Mouse (Mus musculus) hindbrain, embryonic 11.5 days (tissue): ENCODE results near the gene Trrap. TPM values are rescaled to one million over a fixed set of nuclear protein-coding genes. Genes with fewer than 3 reads are reported as not detected.
A peak's percentile ranks its signal among the peaks of the same experiment; 100 is the strongest.
"Not testable (repeated sequence)": the region's sequence is repeated elsewhere in the genome, so short reads cannot be mapped to it uniquely, and the experiment has no call there.

ENCODE experiments used
- ATAC-seq: fragments of 200-750 bp; cut with Nextera tagmentation; 2 replicates; pipeline ENCODE4 v1.8.0; 2017; ENCODE audit warnings: mild to moderate bottlenecking, moderate TSS enrichment, moderate library complexity; ENCODE audit not compliant: low FRiP score
- DNase-seq: peaks from one replicate; pipeline ENCODE4 v3.0.0-alpha.2; 2015; ENCODE audit warnings: low spot score
- H3K27ac ChIP-seq: fragments of 300-500 bp; sonication (generic); 2 replicates; pipeline ENCODE4 v1.5.1; 2014; ENCODE audit warnings: mild to moderate bottlenecking, low read depth, low read length
- H3K27me3 ChIP-seq: fragments of 300-500 bp; sonication (generic); 2 replicates; pipeline ENCODE4 v1.6.1; 2014; ENCODE audit warnings: mild to moderate bottlenecking, low read length, moderate library complexity, mixed read lengths; ENCODE audit not compliant: control insufficient read depth, insufficient read depth
- H3K36me3 ChIP-seq: fragments of 300-500 bp; sonication (generic); 2 replicates; pipeline ENCODE4 v1.6.1; 2014; ENCODE audit warnings: mild to moderate bottlenecking, low read length, moderate library complexity, mixed read lengths; ENCODE audit not compliant: control insufficient read depth, insufficient read depth
- H3K4me1 ChIP-seq: fragments of 300-500 bp; sonication (generic); replicated peaks from 2 replicates; pipeline ENCODE4 v1.6.1; 2014; ENCODE audit warnings: low read length, mixed read lengths; ENCODE audit not compliant: control insufficient read depth, insufficient read depth
- H3K4me2 ChIP-seq: fragments of 300-500 bp; sonication (generic); replicated peaks from 2 replicates; pipeline ENCODE4 v1.6.1; 2014; ENCODE audit warnings: mild to moderate bottlenecking, low read depth, low read length
- H3K4me3 ChIP-seq: fragments of 300-500 bp; sonication (generic); 2 replicates; pipeline ENCODE4 v1.5.1; 2014; ENCODE audit warnings: low read depth, low read length
- H3K9ac ChIP-seq: fragments of 300-500 bp; sonication (generic); 2 replicates; pipeline ENCODE4 v1.6.1; 2014; ENCODE audit warnings: low read depth, low read length
- H3K9me3 ChIP-seq: fragments of 300-500 bp; sonication (generic); 2 replicates; pipeline ENCODE4 v1.6.1; 2016; ENCODE audit warnings: low read length; ENCODE audit not compliant: control insufficient read depth
- WGBS: fragments of 180-500 bp; shearing (Covaris S2); extraction: QIAGEN DNeasy Blood & Tissue Kit; methylation state at CpG from one replicate; pipeline ENCODE4 v1.1.7; 2014; 5-methylcytosine and 5-hydroxymethylcytosine counted together
- polyA plus RNA-seq: library from polyadenylated mRNA; unstranded; fragments of >200 nt; fragmentation: Nextera tagmentation; extraction: Ambion mirVana; gene quantifications from 2 replicates; pipeline ENCODE4 v1.2.1, GENCODE M21; 2014

Trrap gene
- 84.0 and 102 TPM in 2 replicates for polyA plus RNA-seq

DNA sequence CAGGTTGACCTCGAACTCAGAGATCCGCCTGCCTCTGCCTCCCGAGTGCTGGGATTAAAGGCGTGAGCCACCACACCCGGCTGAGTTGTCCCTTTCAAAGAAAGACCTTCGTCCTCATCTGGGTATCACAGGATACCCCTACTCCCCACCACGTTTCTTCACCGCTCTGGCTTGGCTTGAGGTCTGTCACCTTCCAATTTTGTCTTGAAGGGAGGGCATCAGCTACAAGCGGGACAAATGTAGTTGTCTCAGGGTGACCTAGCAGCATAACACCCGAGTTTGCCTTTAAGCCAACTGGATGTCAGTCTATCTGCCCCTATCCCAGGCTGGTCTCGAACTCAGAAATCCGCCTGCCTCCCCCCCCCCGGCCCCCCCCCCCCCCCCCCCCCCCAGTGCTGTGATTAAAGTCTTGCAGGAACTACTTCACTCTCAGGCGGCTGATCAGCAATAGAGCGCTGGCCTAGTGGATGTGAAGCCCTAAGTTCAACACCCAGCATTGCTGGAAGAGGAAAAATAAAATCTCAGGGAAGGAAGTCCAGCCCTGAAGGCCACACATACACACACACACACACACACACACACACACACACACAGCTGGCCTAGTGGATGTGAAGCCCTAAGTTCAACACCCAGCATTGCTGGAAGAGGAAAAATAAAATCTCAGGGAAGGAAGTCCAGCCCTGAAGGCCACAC lies at the start of gene Trrap:
Gene Trrap (plus strand): TSS at position 627 of the 693 bp plus-strand sequence.
- peak within 1 kb of the TSS; percentile 87 for H3K4me3 ChIP-seq
- DNase-seq, H3K4me1 ChIP-seq, H3K9me3 ChIP-seq, H3K36me3 ChIP-seq, H3K27me3 ChIP-seq: not testable (repeated sequence)
- peak within 1 kb of the TSS; percentile 92 for H3K27ac ChIP-seq
- ATAC-seq: peak; percentile 23
- 80% methylated on average over 13 of the region's 15 CpGs for WGBS
- H3K9ac ChIP-seq: peak within 1 kb of the TSS; percentile 96
- peak within 1 kb of the TSS; percentile 65 for H3K4me2 ChIP-seq

DNA sequence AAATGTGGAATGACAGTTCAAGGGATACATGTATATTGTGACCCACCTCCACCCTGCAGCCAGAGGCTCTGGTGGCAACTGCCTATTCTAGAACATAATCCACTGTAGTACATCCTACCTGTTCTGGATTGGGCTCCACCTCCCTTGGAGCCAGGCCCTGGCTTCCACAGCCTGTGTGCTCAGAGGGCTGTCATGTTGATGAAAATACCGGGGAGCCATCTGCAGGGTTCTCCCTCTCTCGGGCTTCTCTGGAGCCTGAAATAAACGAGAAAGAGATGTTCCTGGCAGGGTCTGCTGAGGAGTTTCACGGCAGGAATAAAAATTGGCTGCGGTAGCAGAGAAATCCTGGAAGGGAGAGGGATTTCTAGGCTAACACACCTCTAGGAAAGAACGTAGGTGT lies 47.8 kb upstream of the Trrap start:
- no peaks in the 10 kb centered on the region for H3K36me3 ChIP-seq
- H3K9me3 ChIP-seq: no peaks in the 10 kb centered on the region
- H3K27me3 ChIP-seq: no peaks in the 10 kb centered on the region
- H3K27ac ChIP-seq: no peak overlapping the region
- no peaks in the 10 kb centered on the region for H3K4me1 ChIP-seq
- ATAC-seq (no peak), DNase-seq (no peak)
- H3K4me3 ChIP-seq: no peak overlapping the region
- 79% methylated on average over 6 of the region's 6 CpGs for WGBS
- H3K4me2 ChIP-seq: no peak overlapping the region
- no peak overlapping the region for H3K9ac ChIP-seq

DNA sequence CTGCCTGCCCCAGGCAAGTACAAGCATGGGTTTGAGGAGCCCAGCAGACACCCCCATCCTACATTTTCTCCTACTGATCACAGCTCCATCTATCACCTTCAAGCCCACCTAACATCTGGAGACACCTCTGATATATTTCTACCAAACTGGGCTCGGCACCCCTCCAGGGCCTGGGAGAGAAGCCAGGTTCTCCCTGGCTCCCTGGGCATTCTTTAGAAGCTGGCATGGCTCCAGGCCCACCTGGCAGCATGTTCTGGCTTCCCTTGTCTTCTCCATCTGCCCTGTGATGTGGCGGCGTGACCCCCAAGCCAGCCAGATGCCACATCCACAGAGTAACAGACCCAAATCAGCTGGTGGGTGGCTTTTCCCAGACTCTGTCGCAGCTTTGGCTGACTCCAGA lies 47.3 kb upstream of the Trrap start:
- DNase-seq: no peak
- H3K4me3 ChIP-seq: no peak overlapping the region
- H3K27me3 ChIP-seq: no peaks in the 10 kb centered on the region
- no peaks in the 10 kb centered on the region for H3K9me3 ChIP-seq
- 86% methylated on average over 4 of the region's 4 CpGs for WGBS
- no peak overlapping the region for H3K27ac ChIP-seq
- no peak overlapping the region for H3K4me2 ChIP-seq
- H3K9ac ChIP-seq: no peak overlapping the region
- no peak for ATAC-seq
- H3K36me3 ChIP-seq: no peaks in the 10 kb centered on the region
- H3K4me1 ChIP-seq: no peaks in the 10 kb centered on the region

DNA sequence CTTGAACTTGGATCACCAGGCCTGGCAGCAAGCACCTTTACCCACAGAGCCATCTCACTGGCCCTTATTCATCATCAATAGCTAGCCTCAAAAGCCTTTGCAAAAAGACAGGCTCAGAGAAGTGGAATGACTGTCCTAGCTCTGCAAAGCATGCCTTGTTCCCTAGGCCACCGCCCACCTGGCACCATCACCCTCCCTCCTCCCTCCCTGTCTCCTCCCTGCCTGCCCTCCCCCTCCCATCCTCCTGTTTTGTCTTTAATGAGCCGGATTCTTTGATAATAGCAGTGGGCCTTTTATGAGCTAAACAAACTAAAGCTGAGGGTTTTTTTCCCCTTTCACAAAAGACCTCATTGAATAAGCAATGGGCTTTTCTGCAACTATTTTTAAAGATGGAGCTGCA lies 42.6 kb upstream of the Trrap start:
- no peak overlapping the region for H3K4me2 ChIP-seq
- 13% methylated on average over 2 of the region's 2 CpGs for WGBS
- DNase-seq (peak; percentile 31), ATAC-seq (0 out of 2 replicates have a peak, but pooled peaks have one; percentile 49)
- H3K36me3 ChIP-seq: no peaks in the 10 kb centered on the region
- no peak overlapping the region for H3K27ac ChIP-seq
- H3K4me3 ChIP-seq: no peak overlapping the region
- H3K4me1 ChIP-seq: no peaks in the 10 kb centered on the region
- no peak overlapping the region for H3K9ac ChIP-seq
- no peaks in the 10 kb centered on the region for H3K9me3 ChIP-seq
- H3K27me3 ChIP-seq: peaks cover 3% of the 10 kb centered on the region

DNA sequence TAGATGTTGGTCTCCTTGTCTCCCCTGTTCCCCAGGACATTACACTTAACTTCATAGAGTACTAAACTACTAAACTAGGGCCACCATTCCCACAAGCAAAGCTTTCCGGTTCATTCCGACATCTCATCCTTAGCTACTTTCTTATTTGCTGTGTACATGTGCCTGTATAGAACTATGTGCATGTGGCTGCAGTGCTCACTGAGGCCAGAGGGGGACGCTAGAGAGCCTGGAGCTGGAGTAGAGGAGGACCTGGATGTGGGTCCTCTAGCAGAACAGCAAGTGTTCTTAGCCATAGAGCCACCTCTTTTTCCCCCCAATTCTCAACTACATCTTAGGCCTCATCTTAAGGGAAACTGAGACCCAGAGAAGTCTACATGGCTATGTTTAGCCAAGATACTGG lies 42.0 kb upstream of the Trrap start:
- 93% methylated on average over 3 of the region's 3 CpGs for WGBS
- no peak overlapping the region for H3K27ac ChIP-seq
- peaks cover 3% of the 10 kb centered on the region for H3K27me3 ChIP-seq
- no peak for ATAC-seq
- no peak overlapping the region for H3K4me2 ChIP-seq
- no peaks in the 10 kb centered on the region for H3K36me3 ChIP-seq
- no peaks in the 10 kb centered on the region for H3K4me1 ChIP-seq
- no peak overlapping the region for H3K4me3 ChIP-seq
- no peak for DNase-seq
- no peak overlapping the region for H3K9ac ChIP-seq
- no peaks in the 10 kb centered on the region for H3K9me3 ChIP-seq

DNA sequence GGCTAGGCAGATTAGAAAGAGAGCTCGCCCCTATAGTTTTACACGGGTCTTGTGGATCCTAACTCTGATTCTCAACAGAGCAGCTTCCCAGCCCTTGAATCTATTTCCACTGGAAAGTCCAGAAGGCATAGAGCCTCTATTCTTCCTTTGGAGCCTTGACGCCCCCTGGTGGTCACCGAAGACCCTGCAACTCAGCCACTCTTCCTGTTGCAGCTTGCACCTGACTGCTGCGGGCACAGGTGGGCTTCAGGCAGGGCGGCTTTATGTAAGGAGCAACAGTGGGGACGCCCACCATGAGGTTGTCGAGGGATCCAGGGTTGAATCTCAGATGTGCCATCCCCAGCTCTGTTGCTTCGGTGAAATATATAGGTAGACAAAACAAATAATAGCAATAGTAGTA lies 40.4 kb upstream of the Trrap start:
- Histone ChIP-seq H3K36me3 (no peaks in the 10 kb centered on the region), H3K27ac (no peak overlapping the region), H3K4me3 (no peak overlapping the region), H3K27me3 (peaks cover 3% of the 10 kb centered on the region), H3K4me2 (no peak overlapping the region), H3K4me1 (no peaks in the 10 kb centered on the region), H3K9me3 (no peaks in the 10 kb centered on the region), H3K9ac (no peak overlapping the region)
- 9% methylated on average over 9 of the region's 9 CpGs for WGBS
- DNase-seq (peak; percentile 85), ATAC-seq (no peak)

DNA sequence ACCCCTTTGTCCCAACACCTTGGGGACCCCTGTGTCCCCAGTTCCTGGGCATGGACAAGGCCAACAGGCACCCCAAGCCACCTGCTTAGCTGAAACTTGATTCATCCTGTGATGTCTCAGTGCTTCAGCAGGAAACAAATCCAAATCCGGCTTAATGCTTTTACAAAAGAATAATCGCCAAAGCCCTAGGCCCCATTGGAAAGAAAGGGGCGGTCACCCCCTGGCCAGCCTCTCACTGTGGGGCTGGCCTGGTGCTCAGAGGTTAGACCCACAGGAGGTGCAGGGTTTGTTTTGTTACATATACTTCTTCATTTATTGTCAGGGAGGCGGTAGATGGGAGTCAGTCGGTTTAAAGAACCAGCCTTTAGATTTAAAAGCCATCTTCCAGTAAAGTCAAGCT lies 39.3 kb upstream of the Trrap start:
- no peak overlapping the region for H3K4me2 ChIP-seq
- H3K9ac ChIP-seq: no peak overlapping the region
- no peak for ATAC-seq
- no peaks in the 10 kb centered on the region for H3K4me1 ChIP-seq
- no peak overlapping the region for H3K27ac ChIP-seq
- H3K9me3 ChIP-seq: no peaks in the 10 kb centered on the region
- no peaks in the 10 kb centered on the region for H3K36me3 ChIP-seq
- H3K27me3 ChIP-seq: peaks cover 3% of the 10 kb centered on the region
- 19% methylated on average over 5 of the region's 5 CpGs for WGBS
- H3K4me3 ChIP-seq: no peak overlapping the region
- no peak for DNase-seq

DNA sequence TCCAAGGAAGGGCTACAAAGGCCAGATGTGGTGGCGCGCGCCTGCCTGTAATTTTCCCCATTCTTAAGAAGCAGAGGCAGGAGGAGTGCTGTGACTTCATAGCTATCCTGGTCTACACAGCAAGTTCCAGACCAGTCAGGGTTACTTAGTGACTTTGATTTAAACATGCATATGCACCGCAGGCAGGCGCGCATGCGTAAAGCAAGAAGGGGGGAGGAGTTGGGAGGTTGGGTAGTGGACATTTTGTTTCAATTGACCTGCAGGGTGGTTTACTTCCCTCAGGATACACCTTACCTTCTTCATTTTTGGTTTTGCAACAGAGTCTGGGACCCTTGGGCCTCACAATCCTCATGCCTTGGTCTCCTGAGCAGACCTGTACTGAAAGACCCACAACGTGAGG lies 38.3 kb upstream of the Trrap start:
- H3K36me3 ChIP-seq: no peaks in the 10 kb centered on the region
- H3K4me2 ChIP-seq: no peak overlapping the region
- peaks cover 3% of the 10 kb centered on the region for H3K27me3 ChIP-seq
- H3K9ac ChIP-seq: no peak overlapping the region
- H3K4me1 ChIP-seq: no peaks in the 10 kb centered on the region
- DNase-seq (no peak), ATAC-seq (no peak)
- H3K9me3 ChIP-seq: no peaks in the 10 kb centered on the region
- no peak overlapping the region for H3K27ac ChIP-seq
- 75% methylated on average over 8 of the region's 8 CpGs for WGBS
- H3K4me3 ChIP-seq: no peak overlapping the region

DNA sequence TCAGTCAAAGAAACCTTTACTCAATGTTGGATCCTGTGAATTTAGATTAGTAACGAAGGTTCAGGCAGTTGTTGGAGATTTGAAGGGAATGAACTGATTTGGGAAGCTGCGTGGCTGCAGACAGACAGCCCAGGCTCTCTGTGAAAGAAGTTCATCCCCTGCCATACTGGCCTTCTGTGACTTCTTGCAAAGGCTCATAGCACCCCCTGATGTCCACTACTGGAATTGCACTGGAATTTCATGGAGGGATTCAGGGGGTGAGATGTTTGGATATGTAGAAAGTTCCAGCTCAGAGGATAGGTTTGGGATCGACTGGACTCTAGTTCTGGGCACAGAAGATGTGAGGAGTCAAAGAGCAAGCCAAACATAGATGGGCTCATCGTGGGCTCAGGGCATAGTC lies 33.6 kb upstream of the Trrap start:
- Histone ChIP-seq H3K4me1 (no peaks in the 10 kb centered on the region), H3K27ac (no peak overlapping the region), H3K9me3 (no peaks in the 10 kb centered on the region), H3K27me3 (no peaks in the 10 kb centered on the region), H3K9ac (no peak overlapping the region), H3K4me2 (no peak overlapping the region), H3K36me3 (no peaks in the 10 kb centered on the region), H3K4me3 (no peak overlapping the region)
- DNase-seq: peak; percentile 85
- WGBS: 39% methylated on average over 4 of the region's 4 CpGs
- ATAC-seq: no peak
